Mouse (Mus musculus) small intestine, adult 2 months (tissue): ENCODE data around the gene Pecr.

Source experiments
- CTCF ChIP-seq: fragments of 200-500 bp; IDR thresholded peaks from 2 replicates; pipeline ENCODE4 v1.5.1; 2012; ENCODE audit warnings: low read depth, mild to moderate bottlenecking, control low read depth, inconsistent platforms, low read length, moderate library complexity, mixed read lengths; ENCODE audit not compliant: insufficient replicate concordance, insufficient read length; ENCODE audit errors: extremely low read depth
- POLR2A ChIP-seq: fragments of 200-500 bp; IDR thresholded peaks from 2 replicates; pipeline ENCODE4 v1.6.1; 2012; ENCODE audit warnings: low read depth, mild to moderate bottlenecking, control low read depth, inconsistent platforms, low read length, moderate library complexity

DNA sequence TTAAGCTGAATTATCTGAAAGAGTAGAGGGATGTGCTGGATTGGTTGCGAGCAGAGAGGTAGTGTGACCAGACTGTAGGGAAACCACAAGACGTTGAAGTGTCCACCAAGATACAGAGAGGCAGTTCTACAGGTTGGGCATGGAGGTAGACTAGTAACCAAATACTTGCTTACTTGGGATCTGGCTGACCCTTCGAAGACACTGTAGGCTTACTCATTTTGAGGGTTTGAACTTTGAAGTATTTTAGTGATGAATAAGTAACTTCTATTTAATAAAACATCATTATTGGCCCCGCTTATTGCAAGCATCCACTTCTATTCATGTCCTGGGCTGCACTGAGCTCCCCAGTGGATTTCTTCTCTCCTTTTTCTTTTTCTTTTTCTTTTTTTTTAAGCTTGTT lies 7.3 kb upstream of the Pecr start:
- TF ChIP-seq POLR2A (no peak), CTCF (no peak)
